Mouse (Mus musculus) embryonic facial prominence, embryonic 11.5 days (tissue): ENCODE data around the gene Gm7735. TPM values are rescaled to one million over a fixed set of nuclear protein-coding genes. Genes with fewer than 3 reads are reported as not detected.

Experiments
- polyA plus RNA-seq: library from polyadenylated mRNA; unstranded; fragments of >200 nt; fragmentation: Nextera tagmentation; extraction: Ambion mirVana; gene quantifications from 2 replicates; pipeline ENCODE4 v1.2.1, GENCODE M21; 2014

Gene Gm7735
- polyA plus RNA-seq, 1 experiment from 2014 or later: not detected

Other genes with a start within 250 kb of the Gm7735 start
- gene Krtap19-9b, start 237.2 kb upstream of the Gm7735 start, polyA plus RNA-seq: not detected in 2 replicates
- not detected in 2 replicates for gene Krtap16-3, start 206.6 kb upstream of the Gm7735 start, polyA plus RNA-seq
- gene Krtap22-2, start 158.7 kb upstream of the Gm7735 start, polyA plus RNA-seq: not detected in 2 replicates
- gene Gm10229, start 154.2 kb upstream of the Gm7735 start, polyA plus RNA-seq: not detected in 2 replicates
- not detected in 2 replicates for gene Krtap6-1, start 137.8 kb upstream of the Gm7735 start, polyA plus RNA-seq
- not detected in 2 replicates for gene Gm10228, start 128.0 kb upstream of the Gm7735 start, polyA plus RNA-seq
- not detected in 2 replicates for gene Krtap6-5, start 121.6 kb upstream of the Gm7735 start, polyA plus RNA-seq
- not detected in 2 replicates for gene 1110025L11Rik, start 105.5 kb upstream of the Gm7735 start, polyA plus RNA-seq
- gene Krtap6-3, start 85.5 kb upstream of the Gm7735 start, polyA plus RNA-seq: not detected in 2 replicates
- gene Gm6358, start 28.6 kb upstream of the Gm7735 start, polyA plus RNA-seq: not detected in 2 replicates
- gene Gm10061, start 18.4 kb upstream of the Gm7735 start, polyA plus RNA-seq: not detected in 2 replicates
- not detected in 2 replicates for gene Gm9789, start 11.5 kb upstream of the Gm7735 start, polyA plus RNA-seq
- not detected in 2 replicates for gene 1110057P08Rik, start 5.2 kb downstream of the Gm7735 start, polyA plus RNA-seq
- not detected in 2 replicates for gene Krtap20-2, start 36.4 kb downstream of the Gm7735 start, polyA plus RNA-seq
- not detected in 2 replicates for gene Krtap21-1, start 234.4 kb downstream of the Gm7735 start, polyA plus RNA-seq